Mouse (Mus musculus) limb, embryonic 14.5 days (tissue): ENCODE results near the gene Bcar3. TPM values are rescaled to one million over a fixed set of nuclear protein-coding genes. Genes with fewer than 3 reads are reported as not detected.

ENCODE experiments used
- ATAC-seq: fragments of 200-750 bp; cut with Nextera tagmentation; 2 replicates; pipeline ENCODE4 v1.8.0; 2017; ENCODE audit warnings: low read depth, moderate number of reproducible peaks, moderate TSS enrichment; ENCODE audit not compliant: low FRiP score
- DNase-seq: peaks from one replicate; pipeline ENCODE4 v3.0.0-alpha.2; 2015; ENCODE audit warnings: low spot score
- H3K27ac ChIP-seq: fragments of 300-500 bp; sonication (generic); replicated peaks from 2 replicates; pipeline ENCODE4 v1.5.1; 2014; ENCODE audit warnings: low read depth, mild to moderate bottlenecking, low read length, moderate library complexity, mixed read lengths
- H3K27me3 ChIP-seq: fragments of 300-500 bp; sonication (generic); 2 replicates; pipeline ENCODE4 v1.6.1; 2014; ENCODE audit warnings: low read length, mixed read lengths; ENCODE audit not compliant: control insufficient read depth, insufficient read depth
- H3K36me3 ChIP-seq: fragments of 300-500 bp; sonication (generic); 2 replicates; pipeline ENCODE4 v1.6.1; 2014; ENCODE audit warnings: mild to moderate bottlenecking, low read length, moderate library complexity, mixed read lengths; ENCODE audit not compliant: control insufficient read depth, insufficient read depth
- H3K4me1 ChIP-seq: fragments of 300-500 bp; sonication (generic); 2 replicates; pipeline ENCODE4 v1.6.1; 2014; ENCODE audit warnings: antibody characterized with exemption, low read length, mixed read lengths; ENCODE audit not compliant: control insufficient read depth, insufficient read depth
- H3K4me2 ChIP-seq: fragments of 300-500 bp; sonication (generic); replicated peaks from 2 replicates; pipeline ENCODE4 v1.6.1; 2014; ENCODE audit warnings: low read depth, mild to moderate bottlenecking, low read length, moderate library complexity; ENCODE audit not compliant: severe bottlenecking
- H3K4me3 ChIP-seq: fragments of 300-500 bp; sonication (generic); replicated peaks from 2 replicates; pipeline ENCODE4 v1.5.1; 2014; ENCODE audit warnings: low read length
- H3K9ac ChIP-seq: fragments of 300-500 bp; sonication (generic); 2 replicates; pipeline ENCODE4 v1.6.1; 2014; ENCODE audit warnings: mild to moderate bottlenecking, low read depth, low read length, moderate library complexity; ENCODE audit not compliant: severe bottlenecking
- H3K9me3 ChIP-seq: fragments of 300-500 bp; sonication (generic); 2 replicates; pipeline ENCODE4 v1.6.1; 2016; ENCODE audit warnings: low read length; ENCODE audit not compliant: control insufficient read depth
- POLR2A ChIP-seq: fragments of 200-500 bp; IDR thresholded peaks from 2 replicates; pipeline ENCODE4 v1.8.0; 2012; ENCODE audit warnings: inconsistent platforms, mild to moderate bottlenecking, moderate library complexity, borderline replicate concordance; ENCODE audit not compliant: insufficient read depth, insufficient read length; ENCODE audit errors: extremely low read depth
- WGBS: fragments of 180-500 bp; shearing (Covaris S2); extraction: QIAGEN DNeasy Blood & Tissue Kit; methylation state at CpG from one replicate; pipeline ENCODE4 v1.1.7; 2014; 5-methylcytosine and 5-hydroxymethylcytosine counted together
- polyA plus RNA-seq, 2 experiments: library from polyadenylated mRNA; depleted of rRNA in 1 of 2; stranded (reverse) in 1 of 2; unstranded in 1 of 2; fragments of >200 nt; fragmentation: Nextera tagmentation in 1 of 2; extraction: Ambion mirVana in 1 of 2; gene quantifications; 2 replicates each; pipeline versions ENCODE4 v1.2.1 to v1.2.3; 2012 to 2014

The Bcar3 gene
- polyA plus RNA-seq, 2 experiments, result 7.8 to 7.9 TPM

DNA sequence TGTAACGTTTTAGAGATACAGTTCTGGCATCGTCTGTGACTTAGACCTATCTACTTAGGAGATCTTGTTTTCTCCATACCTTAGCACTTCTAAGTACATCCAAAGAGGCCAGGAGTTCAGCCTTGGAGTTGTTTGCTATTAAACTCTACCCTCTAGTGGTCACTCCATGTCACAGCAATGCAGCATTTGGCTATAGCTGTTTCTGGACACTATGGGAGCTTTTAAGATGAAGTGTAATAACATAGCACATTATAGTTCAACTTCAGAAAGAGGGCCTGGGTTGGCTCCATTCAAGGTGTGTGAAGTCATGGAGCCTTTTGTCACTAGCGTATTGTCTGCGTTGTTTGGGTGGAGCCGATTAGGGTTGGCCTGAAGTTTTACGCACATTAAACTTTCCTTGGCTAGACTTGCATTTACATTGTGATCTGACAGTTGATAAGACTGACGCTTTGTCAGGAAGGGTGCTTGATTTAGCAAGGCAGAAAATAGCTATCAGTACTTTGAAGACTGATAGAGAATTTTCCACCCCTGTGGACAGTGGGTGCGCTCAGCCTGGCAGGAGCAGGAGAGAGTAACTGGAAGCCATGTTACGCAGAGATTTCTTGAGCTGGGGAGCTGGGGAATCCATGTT lies 172.3 kb downstream of the Bcar3 start:
- H3K27ac ChIP-seq, result no peak overlapping the region
- no peak overlapping the region for H3K4me2 ChIP-seq
- H3K4me1 ChIP-seq, result peaks cover 13% of the 10 kb centered on the region
- ATAC-seq (0 out of 2 replicates have a peak, but pooled peaks have one; percentile 42), DNase-seq (peak; percentile 81)
- no peaks in the 10 kb centered on the region for H3K9me3 ChIP-seq
- no peak for TF ChIP-seq POLR2A
- no peak overlapping the region for H3K9ac ChIP-seq
- H3K27me3 ChIP-seq, result no peaks in the 10 kb centered on the region
- no peak overlapping the region for H3K4me3 ChIP-seq
- no peaks in the 10 kb centered on the region for H3K36me3 ChIP-seq
- WGBS, result 50% methylated on average over 9 of the region's 9 CpGs

DNA sequence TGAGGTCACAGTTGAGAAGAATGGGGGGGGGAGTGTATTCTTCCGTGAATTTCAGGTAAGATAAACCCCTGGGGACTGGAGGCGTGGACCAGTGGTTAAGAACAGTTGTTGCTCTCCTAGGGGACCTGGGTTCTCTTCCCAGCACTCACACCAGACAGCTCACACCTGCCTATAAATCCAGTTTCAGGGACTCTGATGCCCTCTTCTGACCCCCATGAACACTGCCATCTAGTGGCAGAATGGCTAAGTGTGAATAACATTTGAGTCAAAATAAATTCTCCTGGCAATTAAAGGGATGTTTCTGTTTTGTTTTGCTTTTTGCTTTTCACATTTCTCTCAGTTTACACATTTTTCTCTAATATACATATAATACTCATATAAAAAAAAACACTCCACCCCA lies 174.0 kb downstream of the Bcar3 start:
- ATAC-seq (no peak), DNase-seq (no peak)
- no peak overlapping the region for H3K27ac ChIP-seq
- H3K9me3 ChIP-seq, result no peaks in the 10 kb centered on the region
- WGBS, result 78% methylated on average over 2 of the region's 2 CpGs
- no peak for TF ChIP-seq POLR2A
- no peaks in the 10 kb centered on the region for H3K27me3 ChIP-seq
- H3K4me1 ChIP-seq, result peaks cover 12% of the 10 kb centered on the region
- no peak overlapping the region for H3K4me2 ChIP-seq
- no peak overlapping the region for H3K4me3 ChIP-seq
- H3K9ac ChIP-seq, result no peak overlapping the region
- H3K36me3 ChIP-seq, result no peaks in the 10 kb centered on the region

DNA sequence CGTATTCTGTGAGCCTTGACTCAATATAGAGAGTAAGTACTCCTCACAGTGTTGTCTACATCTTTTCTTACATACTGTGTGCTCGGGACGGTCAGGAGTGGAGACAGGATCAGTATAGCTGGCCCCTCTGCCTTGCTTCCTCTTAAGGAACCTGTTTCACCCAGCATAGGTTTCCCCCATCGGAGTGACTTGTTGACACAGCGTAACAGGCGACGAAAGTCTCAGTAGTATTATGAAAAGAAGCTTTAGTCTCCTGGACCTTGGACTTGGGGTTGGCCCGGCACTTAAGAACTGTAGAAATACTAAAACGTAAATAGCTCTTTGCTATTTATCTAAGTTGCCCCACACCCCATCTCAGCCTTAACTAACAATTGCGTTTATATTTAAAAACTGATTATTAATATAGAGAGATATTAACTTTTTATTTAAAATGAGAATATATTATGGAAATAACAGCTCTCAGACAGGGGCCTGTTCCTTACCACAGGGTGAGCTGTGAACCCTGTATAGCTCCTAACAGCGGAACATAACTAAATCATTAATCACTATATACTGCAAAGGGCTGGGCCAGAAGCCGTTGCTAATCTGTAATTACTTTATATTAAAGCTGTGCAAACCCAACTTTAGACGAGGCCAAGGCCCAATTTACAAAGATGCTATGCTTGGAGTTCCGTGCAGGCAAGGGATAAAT lies 176.5 kb downstream of the Bcar3 start:
- H3K4me1 ChIP-seq, result peaks cover 14% of the 10 kb centered on the region
- H3K27me3 ChIP-seq, result no peaks in the 10 kb centered on the region
- H3K9ac ChIP-seq, result no peak overlapping the region
- no peak overlapping the region for H3K27ac ChIP-seq
- TF ChIP-seq POLR2A, result no peak
- no peak for ATAC-seq
- no peaks in the 10 kb centered on the region for H3K36me3 ChIP-seq
- H3K4me3 ChIP-seq, result no peak overlapping the region
- no peak for DNase-seq
- no peaks in the 10 kb centered on the region for H3K9me3 ChIP-seq
- no peak overlapping the region for H3K4me2 ChIP-seq
- WGBS, result 79% methylated on average over 14 of the region's 14 CpGs

- no peak overlapping the region for H3K9ac ChIP-seq
- no peaks in the 10 kb centered on the region for H3K9me3 ChIP-seq
- peaks cover 19% of the 10 kb centered on the region for H3K4me1 ChIP-seq
- H3K4me3 ChIP-seq, result no peak overlapping the region
- no peaks in the 10 kb centered on the region for H3K27me3 ChIP-seq
- no peaks in the 10 kb centered on the region for H3K36me3 ChIP-seq
- 47% methylated on average over 12 of the region's 12 CpGs for WGBS
- TF ChIP-seq POLR2A, result no peak
- ATAC-seq, result no peak
- DNase-seq, result no peak
- H3K27ac ChIP-seq, result 0 out of 2 replicates have a peak overlapping the region, but pooled peaks have one; percentile 5
- no peak overlapping the region for H3K4me2 ChIP-seq
These were observed 177.2 kb downstream of the Bcar3 start for GRCm38 (mm10) chr3:122471017-122471721.

DNA sequence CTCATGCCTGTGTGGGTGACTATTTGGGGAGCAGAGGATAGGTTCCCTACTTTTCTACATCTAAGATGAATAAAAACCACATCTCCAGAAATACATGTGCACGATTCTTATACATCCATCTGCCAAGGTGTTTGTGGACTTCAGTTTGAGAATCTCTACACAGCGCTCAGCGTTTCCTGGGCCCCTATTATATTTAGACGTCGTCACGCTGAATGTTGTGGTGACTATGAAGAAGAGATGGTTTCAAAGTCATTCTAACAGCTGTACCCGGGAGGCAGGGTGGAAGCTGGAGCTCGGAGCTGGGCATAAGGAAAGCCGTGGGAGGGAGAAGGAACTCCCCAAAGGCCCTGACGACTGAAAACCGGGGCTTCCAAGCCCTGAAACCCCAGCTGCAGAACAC lies 178.5 kb downstream of the Bcar3 start:
- no peaks in the 10 kb centered on the region for H3K36me3 ChIP-seq
- H3K4me2 ChIP-seq, result no peak overlapping the region
- no peaks in the 10 kb centered on the region for H3K27me3 ChIP-seq
- H3K9ac ChIP-seq, result no peak overlapping the region
- peaks cover 26% of the 10 kb centered on the region for H3K4me1 ChIP-seq
- TF ChIP-seq POLR2A, result no peak
- DNase-seq (no peak), ATAC-seq (no peak)
- WGBS, result 76% methylated on average over 11 of the region's 11 CpGs
- no peak overlapping the region for H3K27ac ChIP-seq
- no peak overlapping the region for H3K4me3 ChIP-seq
- no peaks in the 10 kb centered on the region for H3K9me3 ChIP-seq
